Mouse (Mus musculus): ENCODE measurements around the gene Ttll5.

DNA sequence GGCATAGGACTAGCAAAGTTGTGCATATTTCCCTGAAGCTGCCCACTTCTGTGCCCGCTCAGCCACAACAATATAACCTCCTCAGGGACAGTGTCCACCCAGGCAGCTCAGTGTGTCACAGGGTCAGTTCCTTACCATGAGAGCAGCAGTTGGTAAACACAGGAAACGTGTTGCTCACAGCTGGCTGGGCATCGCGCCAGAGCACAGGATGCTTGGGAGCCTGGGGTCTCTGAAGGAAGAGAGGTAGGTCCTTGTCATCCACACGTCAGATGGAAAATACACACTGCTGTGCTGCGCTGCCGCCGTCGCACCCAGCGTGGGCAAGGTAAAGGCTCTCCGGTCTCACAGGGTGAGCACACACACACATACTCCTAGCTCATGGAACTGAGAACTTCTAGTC is 139.2 kb downstream of the Ttll5 start:
- TF ChIP-seq POLR2A (IDR thresholded peaks at IDR 0.05; ENCODE audit: low read depth, low read length), result no peak
- no peak for TF ChIP-seq CTCF (IDR thresholded peaks at IDR 0.05; ENCODE audit: extremely low read depth, insufficient read depth, insufficient read length, insufficient replicate concordance)

Measured in spleen, adult 2 months (tissue).